Mouse (Mus musculus) lung, embryonic 14.5 days (tissue): ENCODE data around the gene Pygm. TPM values are rescaled to one million over a fixed set of nuclear protein-coding genes. Genes with fewer than 3 reads are reported as not detected.
A peak's percentile ranks its signal among the peaks of the same experiment; 100 is the strongest.

Experiments used
- ATAC-seq: fragments of 200-750 bp; cut with Nextera tagmentation; 2 replicates; pipeline ENCODE4 v1.8.0; 2017; ENCODE audit warnings: mild to moderate bottlenecking, moderate TSS enrichment, moderate library complexity; ENCODE audit not compliant: insufficient read depth
- DNase-seq: peaks from one replicate; pipeline ENCODE4 v3.0.0-alpha.2; 2015
- H3K27ac ChIP-seq: fragments of 300-500 bp; sonication (generic); 2 replicates; pipeline ENCODE4 v1.5.1; 2014; ENCODE audit warnings: low read depth, mild to moderate bottlenecking, moderate library complexity
- H3K27me3 ChIP-seq: fragments of 300-500 bp; sonication (generic); 2 replicates; pipeline ENCODE4 v1.6.1; 2014; ENCODE audit warnings: low read length, control low read depth; ENCODE audit not compliant: insufficient read depth
- H3K36me3 ChIP-seq: fragments of 300-500 bp; sonication (generic); 2 replicates; pipeline ENCODE4 v1.6.1; 2014; ENCODE audit warnings: control low read depth; ENCODE audit not compliant: insufficient read depth
- H3K4me1 ChIP-seq: fragments of 300-500 bp; sonication (generic); 2 replicates; pipeline ENCODE4 v1.6.1; 2014; ENCODE audit warnings: antibody characterized with exemption, control low read depth; ENCODE audit not compliant: insufficient read depth
- H3K4me2 ChIP-seq: fragments of 300-500 bp; sonication (generic); 2 replicates; pipeline ENCODE4 v1.6.1; 2014; ENCODE audit warnings: mild to moderate bottlenecking
- H3K4me3 ChIP-seq: fragments of 300-500 bp; sonication (generic); 2 replicates; pipeline ENCODE4 v1.5.1; 2014; ENCODE audit warnings: low read depth, low read length
- H3K9ac ChIP-seq: fragments of 300-500 bp; sonication (generic); 2 replicates; pipeline ENCODE4 v1.6.1; 2014
- H3K9me3 ChIP-seq: fragments of 300-500 bp; sonication (generic); 2 replicates; pipeline ENCODE4 v1.6.1; 2016; ENCODE audit warnings: low read depth, low read length, control low read depth
- CTCF ChIP-seq: IDR thresholded peaks from 2 replicates; pipeline ENCODE4 v1.5.1; 2016; ENCODE audit warnings: antibody characterized with exemption, low read depth
- WGBS: fragments of 180-500 bp; shearing (Covaris S2); extraction: QIAGEN DNeasy Blood & Tissue Kit; methylation state at CpG from one replicate; pipeline ENCODE4 v1.1.7; 2014; 5-methylcytosine and 5-hydroxymethylcytosine counted together
- polyA plus RNA-seq: library from polyadenylated mRNA; unstranded; fragments of >200 nt; fragmentation: Nextera tagmentation; extraction: Ambion mirVana; gene quantifications from 2 replicates; pipeline ENCODE4 v1.2.1, GENCODE M21; 2014

The Pygm gene
- polyA plus RNA-seq, 1 experiment from 2014 or later, result 6.1 TPM

DNA sequence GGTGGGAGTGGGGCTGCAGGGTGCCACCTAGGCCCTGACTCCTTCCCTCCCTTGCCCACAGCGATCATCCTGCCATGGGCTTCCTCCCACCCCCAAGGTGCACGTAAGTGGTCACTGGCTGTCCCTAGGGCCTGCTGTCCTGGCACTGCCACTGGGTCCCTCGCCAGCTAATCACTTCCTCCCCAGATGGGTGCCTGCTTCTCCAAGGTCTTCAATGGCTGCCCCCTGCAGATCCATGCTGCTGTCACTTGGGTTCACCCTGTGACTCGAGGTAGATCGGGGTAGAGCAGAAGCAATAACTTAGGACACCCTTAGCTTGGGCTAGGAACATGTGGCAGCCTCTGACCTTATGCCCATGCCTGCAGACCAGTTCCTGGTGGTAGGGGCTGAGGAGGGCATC, 38.2 kb upstream of the Pygm start:
- no peak overlapping the region for H3K4me3 ChIP-seq
- ATAC-seq (no peak), DNase-seq (no peak)
- 87% methylated on average over 4 of the region's 5 CpGs for WGBS
- no peak for TF ChIP-seq CTCF
- H3K36me3 ChIP-seq, result peaks cover 47% of the 10 kb centered on the region
- no peaks in the 10 kb centered on the region for H3K27me3 ChIP-seq
- H3K27ac ChIP-seq, result no peak overlapping the region
- H3K4me1 ChIP-seq, result no peaks in the 10 kb centered on the region
- H3K9me3 ChIP-seq, result no peaks in the 10 kb centered on the region
- no peak overlapping the region for H3K9ac ChIP-seq
- H3K4me2 ChIP-seq, result no peak overlapping the region

DNA sequence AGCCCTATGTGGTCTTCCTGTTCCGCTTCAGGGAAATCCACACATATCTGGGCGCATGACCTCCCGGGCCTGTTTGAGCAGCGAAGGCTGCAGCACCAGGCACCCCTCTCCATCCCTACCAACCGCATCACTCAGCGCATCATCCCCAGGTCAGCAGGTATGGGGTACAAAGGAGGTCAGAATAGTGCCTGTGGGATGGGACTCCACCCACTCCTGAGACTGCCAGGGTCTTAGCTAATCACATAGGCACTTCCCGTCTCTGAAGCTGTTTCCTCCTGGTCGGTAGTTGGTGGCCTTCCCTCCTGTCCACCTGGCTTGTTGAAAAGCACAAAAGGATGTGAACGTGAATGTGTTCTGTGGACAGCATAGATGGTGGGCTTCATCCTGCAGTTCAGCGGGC, 37.5 kb upstream of the Pygm start:
- H3K9me3 ChIP-seq, result no peaks in the 10 kb centered on the region
- ATAC-seq (no peak), DNase-seq (peak; percentile 8)
- H3K4me1 ChIP-seq, result no peaks in the 10 kb centered on the region
- no peaks in the 10 kb centered on the region for H3K27me3 ChIP-seq
- no peak overlapping the region for H3K9ac ChIP-seq
- no peak overlapping the region for H3K4me2 ChIP-seq
- no peak overlapping the region for H3K4me3 ChIP-seq
- H3K27ac ChIP-seq, result no peak overlapping the region
- 86% methylated on average over 10 of the region's 10 CpGs for WGBS
- TF ChIP-seq CTCF, result no peak
- peaks cover 52% of the 10 kb centered on the region for H3K36me3 ChIP-seq

DNA sequence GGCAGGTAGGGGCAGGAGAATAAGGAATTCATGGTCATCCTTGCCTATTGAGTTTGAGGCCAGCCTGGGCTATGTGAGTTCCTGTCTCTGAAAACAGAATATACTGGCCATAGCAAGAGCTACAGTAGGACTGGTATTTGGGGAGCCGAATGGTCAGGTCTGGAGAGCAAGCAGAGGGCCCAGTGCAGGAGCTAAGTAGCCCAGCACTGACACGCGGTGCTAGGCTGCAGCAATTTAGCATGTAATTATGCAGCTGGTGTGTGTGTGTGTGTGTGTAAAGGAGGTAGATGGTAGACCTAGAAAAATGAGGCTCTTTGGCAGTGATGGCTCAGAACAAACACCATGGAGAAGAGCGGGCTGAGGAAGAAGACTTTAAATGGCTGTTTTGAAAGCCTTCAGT, 36.6 kb upstream of the Pygm start:
- H3K27ac ChIP-seq, result no peak overlapping the region
- DNase-seq (no peak), ATAC-seq (no peak)
- no peak overlapping the region for H3K4me3 ChIP-seq
- 94% methylated on average over 4 of the region's 4 CpGs for WGBS
- no peak overlapping the region for H3K4me2 ChIP-seq
- H3K9me3 ChIP-seq, result no peaks in the 10 kb centered on the region
- H3K4me1 ChIP-seq, result no peaks in the 10 kb centered on the region
- TF ChIP-seq CTCF, result no peak
- no peak overlapping the region for H3K9ac ChIP-seq
- H3K36me3 ChIP-seq, result peaks cover 57% of the 10 kb centered on the region
- H3K27me3 ChIP-seq, result no peaks in the 10 kb centered on the region

DNA sequence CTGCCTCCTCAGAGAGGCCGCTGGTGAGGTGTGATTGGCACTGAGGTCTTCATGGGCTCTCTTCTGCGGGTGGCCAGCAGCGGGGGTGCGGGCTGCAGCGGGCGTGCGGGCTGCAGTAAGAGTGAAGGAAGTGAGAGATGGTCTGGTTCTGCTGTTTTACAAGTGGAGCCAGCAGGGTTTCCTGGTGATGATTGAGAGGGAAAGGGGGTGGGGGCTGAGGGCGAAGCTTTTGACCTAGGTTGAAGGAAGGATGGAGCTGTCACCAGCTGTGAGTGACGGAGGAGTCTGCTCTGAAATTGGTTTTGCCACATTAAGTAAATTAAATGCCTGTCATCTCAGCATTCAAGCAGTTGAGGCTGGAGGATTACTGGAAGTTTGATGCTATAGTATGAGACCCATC, 35.5 kb upstream of the Pygm start:
- Histone ChIP-seq H3K4me1 (no peaks in the 10 kb centered on the region), H3K4me2 (no peak overlapping the region), H3K27me3 (no peaks in the 10 kb centered on the region), H3K4me3 (no peak overlapping the region), H3K9me3 (no peaks in the 10 kb centered on the region), H3K9ac (no peak overlapping the region), H3K27ac (peak overlapping the region; percentile 72; the same call in 1 of the 2 replicates), H3K36me3 (peaks cover 61% of the 10 kb centered on the region)
- TF ChIP-seq CTCF, result no peak
- WGBS, result 54% methylated on average over 9 of the region's 9 CpGs
- ATAC-seq (no peak), DNase-seq (no peak)

DNA sequence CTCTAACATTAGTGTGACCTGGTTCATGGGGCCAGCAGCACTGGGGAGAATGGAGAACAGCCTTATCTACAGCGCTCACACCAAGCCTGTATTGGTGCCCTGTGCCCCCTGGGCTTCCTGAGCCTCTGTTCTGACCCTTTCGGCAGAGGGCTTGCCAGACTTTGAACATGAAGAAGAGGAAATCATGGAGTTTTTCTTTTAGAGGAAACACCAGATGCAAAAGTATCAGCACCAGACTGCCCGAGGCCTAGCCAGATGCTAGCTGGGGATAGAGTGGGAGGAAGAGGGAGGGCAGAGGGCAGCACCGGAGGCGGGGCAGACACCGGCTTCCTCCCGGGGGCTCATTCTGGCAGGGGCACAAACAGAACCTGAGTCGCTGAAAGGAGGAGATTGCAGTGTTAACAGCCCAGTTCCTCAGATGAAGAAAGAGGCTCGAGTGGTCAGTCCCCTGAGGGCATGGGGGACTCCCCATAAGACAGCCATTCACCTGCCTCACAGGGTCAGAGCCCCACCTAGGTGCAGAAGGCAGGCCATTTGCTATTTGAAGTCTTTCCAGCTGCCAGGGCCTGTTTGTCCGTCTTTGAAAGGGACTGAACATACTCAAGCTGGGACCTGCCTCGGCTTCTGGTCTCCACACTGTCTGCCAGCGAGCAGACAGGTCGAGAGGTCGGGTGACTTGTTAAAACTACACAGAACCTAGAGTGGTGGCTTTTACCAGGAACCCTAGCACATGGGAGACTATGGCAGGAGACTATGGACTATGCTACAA, 34.8 kb upstream of the Pygm start:
- Histone ChIP-seq H3K4me1 (no peaks in the 10 kb centered on the region), H3K27ac (peak overlapping the region; percentile 72), H3K36me3 (peaks cover 61% of the 10 kb centered on the region), H3K27me3 (no peaks in the 10 kb centered on the region), H3K9me3 (no peaks in the 10 kb centered on the region), H3K9ac (no peak overlapping the region), H3K4me2 (no peak overlapping the region), H3K4me3 (no peak overlapping the region)
- peak; percentile 61 for DNase-seq
- TF ChIP-seq CTCF, result no peak
- peak; percentile 47; the same call in 1 of the 2 replicates for ATAC-seq
- 28% methylated on average over 14 of the region's 14 CpGs for WGBS

DNA sequence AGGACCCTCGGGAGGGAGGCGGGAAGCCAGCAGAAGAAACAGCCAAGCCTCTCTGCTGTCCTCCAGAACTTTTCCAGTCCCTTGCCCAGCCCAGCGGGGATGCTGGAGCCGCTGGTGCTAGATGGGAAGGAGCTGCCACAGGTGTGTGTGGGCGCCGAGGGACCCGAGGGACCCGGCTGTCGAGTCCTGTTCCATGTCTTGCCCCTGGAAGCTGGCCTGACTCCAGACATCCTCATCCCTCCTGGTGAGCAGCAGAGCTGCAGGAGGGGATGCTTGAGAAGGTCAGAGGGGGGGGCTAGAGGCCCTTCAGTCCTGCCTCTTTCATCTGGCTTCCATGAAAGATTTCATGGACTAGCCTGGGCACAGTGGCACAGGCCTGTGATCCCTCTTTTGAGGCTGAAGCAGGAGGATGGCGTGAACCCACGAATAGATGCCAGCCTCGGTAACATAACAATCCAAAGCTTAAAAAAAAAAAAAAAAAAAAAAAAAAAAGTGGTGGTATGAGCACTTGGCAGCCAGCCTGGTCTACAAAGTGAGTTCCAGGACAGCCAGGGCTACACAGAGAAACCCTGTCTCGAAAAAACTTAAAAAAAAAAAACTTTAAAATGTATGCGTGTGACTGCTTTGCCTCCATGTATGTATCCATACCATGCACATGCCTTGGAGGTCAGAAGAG, 32.6 kb upstream of the Pygm start:
- TF ChIP-seq CTCF, result no peak

DNA sequence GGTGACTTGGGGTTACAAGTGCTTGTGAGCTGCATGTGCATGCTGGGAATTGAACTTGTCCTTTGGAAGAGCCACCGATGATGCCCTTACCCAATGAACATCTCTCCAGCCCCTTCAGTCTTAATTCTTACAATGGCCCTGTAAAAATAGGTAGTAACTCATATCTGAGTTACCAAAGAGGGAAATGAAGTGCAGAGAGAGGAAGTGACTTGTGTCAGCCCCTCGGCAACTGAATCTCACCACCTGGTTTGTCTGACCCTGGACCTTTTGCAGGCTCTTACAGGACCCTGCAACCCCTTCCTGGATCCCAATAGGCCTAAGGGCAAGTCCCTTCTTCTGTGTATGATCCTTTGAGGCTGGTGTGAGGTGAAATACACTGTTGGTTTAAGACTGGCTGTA, 32.1 kb upstream of the Pygm start:
- ATAC-seq (no peak), DNase-seq (no peak)
- H3K4me1 ChIP-seq, result no peaks in the 10 kb centered on the region
- no peaks in the 10 kb centered on the region for H3K9me3 ChIP-seq
- H3K36me3 ChIP-seq, result peaks cover 42% of the 10 kb centered on the region
- no peak overlapping the region for H3K9ac ChIP-seq
- H3K27me3 ChIP-seq, result no peaks in the 10 kb centered on the region
- WGBS, result 85% methylated on average over 2 of the region's 2 CpGs
- no peak for TF ChIP-seq CTCF
- no peak overlapping the region for H3K4me2 ChIP-seq
- no peak overlapping the region for H3K4me3 ChIP-seq
- no peak overlapping the region for H3K27ac ChIP-seq

More for the DNA sequence above, 32.6 kb upstream of the Pygm start:
- Histone ChIP-seq H3K9me3 (no peaks in the 10 kb centered on the region), H3K9ac (no peak overlapping the region), H3K27me3 (no peaks in the 10 kb centered on the region), H3K4me2 (no peak overlapping the region), H3K4me1 (no peaks in the 10 kb centered on the region), H3K4me3 (no peak overlapping the region), H3K36me3 (peaks cover 45% of the 10 kb centered on the region), H3K27ac (no peak overlapping the region)
- ATAC-seq (no peak), DNase-seq (no peak)
- WGBS, result 57% methylated on average over 14 of the region's 14 CpGs
